Mouse (Mus musculus) Patski (cell line): ENCODE measurements at regions not wholly inside any gene's neighbourhood (a gene's known extent, or its start where the extent isn't known, plus 50 kb on each side); places are given as distances from the start of the nearest gene placed in this dataset.
A peak's percentile ranks its signal among the peaks of the same experiment; 100 is the strongest.

Source experiments
- ATAC-seq: fragments of 100-300 bp; one replicate; pipeline ENCODE4 v1.8.0; 2021
- CTCF ChIA-PET: fragments of 350-600 bp; sonication (Branson Sonifier 250); formaldehyde crosslinking; loops from one replicate; lab custom pipeline; 2022; ENCODE audit warnings: inconsistent platforms; lab: Charles Lee
- POLR2A ChIA-PET: fragments of 350-600 bp; sonication (Branson Sonifier 250); formaldehyde crosslinking; loops from one replicate; lab custom pipeline; 2022; ENCODE audit warnings: antibody characterized with exemption, inconsistent platforms; lab: Charles Lee
- DNase-seq: peaks from one replicate; pipeline ENCODE4 v3.0.0-alpha.2; 2011; ENCODE audit warnings: low read depth, low spot score
- H3K27me3 ChIP-seq: fragments of 371-371 bp; one replicate; pipeline ENCODE4 v1.5.1; 2021
- CTCF ChIP-seq: fragments of 100-300 bp; IDR thresholded peaks from one replicate; pipeline ENCODE4 v1.5.1; 2021
- in situ Hi-C: fragments of 300-500 bp; cut with MboI; formaldehyde crosslinking; loops from 3 replicates; pipeline ENCODE4 v1.11.1; 2018; ENCODE audit warnings: low pct_unique_long_range_greater_than_20kb, mixed read lengths

- CTCF ChIA-PET = interaction anchor here (1.2 kb wide), 1 partner anchor 12 kb away, joined by 3 read pairs; no protein-coding TSS in a partner anchor
- in situ Hi-C loops = loop anchor here (5.0 kb wide), 1 partner anchor 101 kb away; no protein-coding TSS in a partner anchor
- peak; percentile 58 for DNase-seq
- POLR2A ChIA-PET = interaction anchor here (0.5 kb wide), 1 partner anchor 284 kb away, joined by 6 read pairs; no protein-coding TSS in a partner anchor
- H3K27me3 ChIP-seq = peaks cover 1% of the 10 kb centered on the region
- ATAC-seq = peak; percentile 27
- TF ChIP-seq CTCF = no peak
Observed at GRCm38 (mm10) chr13:44306275-44307050, 422.8 kb upstream of the Jarid2 start.

- ATAC-seq = no peak
- peaks cover 3% of the 10 kb centered on the region for H3K27me3 ChIP-seq
- TF ChIP-seq CTCF = no peak
- ChIA-PET CTCF (no interaction called here), POLR2A (no interaction called here)
- DNase-seq = no peak
- in situ Hi-C loops = loop anchor here (5.0 kb wide), 1 partner anchor 99 kb away; no protein-coding TSS in a partner anchor
Observed at GRCm38 (mm10) chr13:44308227-44308626, 421.0 kb upstream of the Jarid2 start.

- in situ Hi-C loops = no loop called here
- ChIA-PET CTCF (no interaction called here), POLR2A (no interaction called here)
- H3K27me3 ChIP-seq = peaks cover 3% of the 10 kb centered on the region
- ATAC-seq (no peak), DNase-seq (no peak)
- no peak for TF ChIP-seq CTCF
Observed at GRCm38 (mm10) chr13:44312237-44312636, 417.0 kb upstream of the Jarid2 start.

GRCm38 (mm10) chr13:44316747-44317446, 412.4 kb upstream of the Jarid2 start:
- ChIA-PET CTCF (no interaction called here), POLR2A (no interaction called here)
- TF ChIP-seq CTCF = no peak
- no peaks in the 10 kb centered on the region for H3K27me3 ChIP-seq
- in situ Hi-C loops = no loop called here
- DNase-seq = no peak
- no peak for ATAC-seq

- DNase-seq (no peak), ATAC-seq (no peak)
- CTCF ChIA-PET = no interaction called here
- POLR2A ChIA-PET = no interaction called here
- in situ Hi-C loops = no loop called here
- no peak for TF ChIP-seq CTCF
- H3K27me3 ChIP-seq = no peaks in the 10 kb centered on the region
Observed at GRCm38 (mm10) chr13:44317596-44317995, 411.7 kb upstream of the Jarid2 start.

- DNase-seq = no peak
- in situ Hi-C loops = no loop called here
- ChIA-PET POLR2A (interaction anchor here (0.6 kb wide), 1 partner anchor 30 kb away, joined by 3 read pairs; no protein-coding TSS in a partner anchor), CTCF (interaction anchor here (1.3 kb wide), 1 partner anchor 12 kb away, joined by 3 read pairs; no protein-coding TSS in a partner anchor)
- TF ChIP-seq CTCF = no peak
- no peak for ATAC-seq
- no peaks in the 10 kb centered on the region for H3K27me3 ChIP-seq
Observed at GRCm38 (mm10) chr13:44319101-44319500, 410.2 kb upstream of the Jarid2 start.

- TF ChIP-seq CTCF = no peak
- no peak for DNase-seq
- H3K27me3 ChIP-seq = no peaks in the 10 kb centered on the region
- ChIA-PET CTCF (interaction anchor here (1.3 kb wide), 1 partner anchor 12 kb away, joined by 3 read pairs; no protein-coding TSS in a partner anchor), POLR2A (interaction anchor here (0.6 kb wide), 1 partner anchor 29 kb away, joined by 3 read pairs; no protein-coding TSS in a partner anchor)
- ATAC-seq = no peak
- in situ Hi-C loops = no loop called here
Observed at GRCm38 (mm10) chr13:44319511-44319910, 409.8 kb upstream of the Jarid2 start.

- no peak for DNase-seq
- no peak for TF ChIP-seq CTCF
- H3K27me3 ChIP-seq = no peaks in the 10 kb centered on the region
- CTCF ChIA-PET = no interaction called here
- POLR2A ChIA-PET = no interaction called here
- no peak for ATAC-seq
- in situ Hi-C loops = no loop called here
Observed at GRCm38 (mm10) chr13:44320311-44320710, 409.0 kb upstream of the Jarid2 start.

GRCm38 (mm10) chr13:44321009-44321596, 408.2 kb upstream of the Jarid2 start:
- in situ Hi-C loops = no loop called here
- no peak for DNase-seq
- TF ChIP-seq CTCF = no peak
- no peaks in the 10 kb centered on the region for H3K27me3 ChIP-seq
- ChIA-PET CTCF (no interaction called here), POLR2A (no interaction called here)
- no peak for ATAC-seq

GRCm38 (mm10) chr13:44328416-44328815, 400.9 kb upstream of the Jarid2 start:
- DNase-seq (no peak), ATAC-seq (no peak)
- POLR2A ChIA-PET = no interaction called here
- no peak for TF ChIP-seq CTCF
- in situ Hi-C loops = no loop called here
- no peaks in the 10 kb centered on the region for H3K27me3 ChIP-seq
- CTCF ChIA-PET = interaction anchor here (0.6 kb wide), 1 partner anchor 78 kb away, joined by 3 read pairs; no protein-coding TSS in a partner anchor
